Mouse (Mus musculus) CH12.LX (cell line): ENCODE measurements at regions not wholly inside any gene's neighbourhood (a gene's known extent, or its start where the extent isn't known, plus 50 kb on each side); places are given as distances from the start of the nearest gene placed in this dataset.

Source experiments
- DNase-seq: peaks from one replicate; pipeline ENCODE4 v3.0.0-alpha.2; 2013; ENCODE audit errors: extremely low read depth
- H3K27ac ChIP-seq: 2 replicates; pipeline ENCODE4 v1.5.1; 2012; ENCODE audit warnings: low read depth, mild to moderate bottlenecking, control low read depth, moderate library complexity; ENCODE audit not compliant: insufficient read depth
- H3K27me3 ChIP-seq: replicated peaks from 2 replicates; pipeline ENCODE3; 2012; ENCODE audit warnings: inconsistent platforms
- H3K36me3 ChIP-seq, 2 experiments: replicated peaks in 1 of 2; 2 replicates each; pipeline versions ENCODE3 to v1.6.1; 2012; ENCODE audit warnings: inconsistent platforms in 1 of 2, low read length in 1 of 2, mild to moderate bottlenecking in 1 of 2, mixed read lengths in 1 of 2, moderate library complexity in 1 of 2; ENCODE audit not compliant: control insufficient read depth in 1 of 2, insufficient read depth in 1 of 2
- H3K4me1 ChIP-seq, 2 experiments: 2 replicates each; pipeline ENCODE4 v1.6.1; 2012; ENCODE audit warnings: inconsistent platforms in 1 of 2, moderate library complexity in 1 of 2; ENCODE audit not compliant: insufficient read depth in 2 of 2, control insufficient read depth in 1 of 2
- H3K4me2 ChIP-seq: 2 replicates; pipeline ENCODE4 v1.6.1; 2012; ENCODE audit warnings: low read depth, mild to moderate bottlenecking, control low read depth; ENCODE audit not compliant: poor library complexity, insufficient read depth, severe bottlenecking
- H3K4me3 ChIP-seq, 3 experiments: fragments of 150-350 bp in 1 of 3; sonication (generic) in 1 of 3; replicated peaks in 1 of 3; 2 replicates each; pipeline versions ENCODE3 to v1.5.1; 2011 to 2012; ENCODE audit warnings: low read depth in 2 of 3, low read length in 2 of 3, mild to moderate bottlenecking in 2 of 3, moderate library complexity in 2 of 3, control low read depth in 1 of 3, improper control_type of control experiment in 1 of 3, inconsistent platforms in 1 of 3, mixed read lengths in 1 of 3; ENCODE audit not compliant: poor library complexity in 1 of 3
- H3K79me2 ChIP-seq: replicated peaks from 2 replicates; pipeline ENCODE4 v1.6.1; 2012; ENCODE audit warnings: mild to moderate bottlenecking, moderate library complexity; ENCODE audit not compliant: control insufficient read depth, poor library complexity, insufficient read depth, severe bottlenecking; ENCODE audit errors: extremely low read depth
- H3K9ac ChIP-seq: 2 replicates; pipeline ENCODE4 v1.6.1; 2012; ENCODE audit warnings: low read depth, mild to moderate bottlenecking, control low read depth, moderate library complexity; ENCODE audit not compliant: insufficient read depth
- H3K9me3 ChIP-seq: replicated peaks from 2 replicates; pipeline ENCODE3; 2012; ENCODE audit warnings: low read length, inconsistent platforms, mixed read lengths
- CTCF ChIP-seq, 2 experiments: IDR thresholded peaks in 1 of 2; conservative IDR thresholded peaks in 1 of 2; 2 replicates each; pipeline ENCODE4 v1.5.1; 2011 to 2012; ENCODE audit warnings: low read depth in 2 of 2, low read length in 2 of 2, improper control_type of control experiment in 1 of 2, inconsistent platforms in 1 of 2, mild to moderate bottlenecking in 1 of 2, moderate library complexity in 1 of 2
- E2F4 ChIP-seq: IDR thresholded peaks from 2 replicates; pipeline ENCODE4 v1.6.1; 2011; ENCODE audit warnings: low read depth, low read length, improper control_type of control experiment; ENCODE audit not compliant: insufficient replicate concordance
- ELF1 ChIP-seq: IDR thresholded peaks from 2 replicates; pipeline ENCODE4 v1.6.1; 2014; ENCODE audit warnings: low read depth, mild to moderate bottlenecking, inconsistent platforms, low read length, improper control_type of control experiment
- EP300 ChIP-seq: IDR thresholded peaks from 2 replicates; pipeline ENCODE4 v1.6.1; 2011; ENCODE audit warnings: low read length, improper control_type of control experiment
- ETS1 ChIP-seq: conservative IDR thresholded peaks from 2 replicates; pipeline ENCODE4 v1.6.1; 2012; ENCODE audit warnings: low read depth, mild to moderate bottlenecking, inconsistent platforms, low read length, improper control_type of control experiment, moderate library complexity
- HCFC1 ChIP-seq: IDR thresholded peaks from 2 replicates; pipeline ENCODE4 v1.6.1; 2012; ENCODE audit warnings: low read depth, mild to moderate bottlenecking, inconsistent platforms, low read length, improper control_type of control experiment
- JUN ChIP-seq: IDR thresholded peaks from 2 replicates; pipeline ENCODE4 v1.6.1; 2011; ENCODE audit warnings: low read depth, mild to moderate bottlenecking, low read length, improper control_type of control experiment, moderate library complexity; ENCODE audit not compliant: insufficient read depth
- JUND ChIP-seq: conservative IDR thresholded peaks from 2 replicates; pipeline ENCODE4 v1.6.1; 2011; ENCODE audit warnings: low read depth, low read length, improper control_type of control experiment
- KAT2A ChIP-seq: IDR thresholded peaks from 2 replicates; pipeline ENCODE4 v1.6.1; 2012; ENCODE audit warnings: low read length, improper control_type of control experiment, inconsistent platforms; ENCODE audit not compliant: insufficient replicate concordance
- MAFK ChIP-seq: IDR thresholded peaks from 2 replicates; pipeline ENCODE4 v1.6.1; 2011; ENCODE audit warnings: low read length, improper control_type of control experiment; ENCODE audit not compliant: insufficient replicate concordance
- MEF2A ChIP-seq: IDR thresholded peaks from 2 replicates; pipeline ENCODE4 v1.6.1; 2014; ENCODE audit warnings: low read depth, mild to moderate bottlenecking, inconsistent platforms, low read length, improper control_type of control experiment, borderline replicate concordance
- PAX5 ChIP-seq: IDR thresholded peaks from 2 replicates; pipeline ENCODE4 v1.6.1; 2012; ENCODE audit warnings: low read length, inconsistent platforms, mixed read lengths
- RCOR1 ChIP-seq: conservative IDR thresholded peaks from 2 replicates; pipeline ENCODE4 v1.6.1; 2012; ENCODE audit warnings: low read depth, mild to moderate bottlenecking, inconsistent platforms, low read length, improper control_type of control experiment
- SIN3A ChIP-seq: IDR thresholded peaks from 2 replicates; pipeline ENCODE4 v1.6.1; 2012; ENCODE audit warnings: low read length, improper control_type of control experiment, inconsistent platforms
- TBP ChIP-seq: conservative IDR thresholded peaks from 2 replicates; pipeline ENCODE4 v1.6.1; 2011; ENCODE audit warnings: low read depth, low read length, improper control_type of control experiment
- UBTF ChIP-seq: IDR thresholded peaks from 2 replicates; pipeline ENCODE4 v1.6.1; 2012; ENCODE audit warnings: low read depth, mild to moderate bottlenecking, inconsistent platforms, low read length, improper control_type of control experiment, moderate library complexity
- USF2 ChIP-seq: conservative IDR thresholded peaks from 2 replicates; pipeline ENCODE4 v1.6.1; 2011; ENCODE audit warnings: low read depth, low read length, improper control_type of control experiment
- dilution Hi-C: fragments of 300-500 bp; cut with MboI; formaldehyde crosslinking; loops from 2 replicates; pipeline ENCODE4 v1.14.3; 2020; ENCODE audit warnings: low sequenced_read_pairs; ENCODE audit not compliant: extremely low pct_unique_long_range_greater_than_20kb, extremely low pct_ligation_motif_present
- in situ Hi-C: fragments of 300-500 bp; cut with MboI; formaldehyde crosslinking; loops from 3 replicates; pipeline ENCODE4 v1.14.3; 2019; ENCODE audit warnings: low sequenced_read_pairs, low pct_ligation_motif_present, low pct_unique_long_range_greater_than_20kb, mixed read lengths

DNA sequence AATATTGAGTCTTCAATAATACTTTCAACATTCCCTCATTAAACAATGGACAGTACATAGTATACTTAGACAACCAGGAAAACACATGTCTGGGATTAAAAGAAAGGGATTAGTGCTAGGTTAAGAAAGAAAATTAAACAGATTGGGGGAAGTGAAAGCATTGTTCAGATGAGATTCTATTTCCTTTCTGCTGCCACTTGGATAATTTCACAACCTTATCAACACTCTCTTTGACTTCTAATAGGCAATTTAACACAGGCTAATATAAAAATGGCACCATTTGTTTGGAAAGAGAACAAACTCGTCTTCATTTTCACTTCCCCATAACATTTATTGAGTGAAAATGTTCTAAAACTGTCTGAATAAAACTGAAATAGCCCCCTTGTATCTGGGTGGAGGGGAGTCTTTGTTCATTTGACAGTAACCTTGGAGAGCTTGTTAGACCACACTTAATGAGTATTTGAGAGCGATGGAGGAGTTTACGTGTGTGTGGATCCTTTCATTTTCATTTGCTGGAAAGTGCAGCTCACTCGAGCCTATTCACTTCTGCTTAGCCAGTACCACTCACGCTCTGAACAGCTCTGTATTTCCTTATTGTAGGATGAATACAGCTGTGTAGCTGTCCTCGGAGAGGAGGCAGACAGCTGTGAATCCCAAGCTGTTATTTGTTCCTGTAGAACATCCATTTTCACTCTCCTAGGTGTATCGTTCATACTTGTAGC lies 366.7 kb downstream of the Kctd12 start:
- in situ Hi-C loops, result no loop called here
- peak overlapping the region; percentile 49 for H3K9ac ChIP-seq
- TF ChIP-seq JUND, result no peak
- no peak for TF ChIP-seq MEF2A
- TF ChIP-seq RCOR1, result no peak
- TF ChIP-seq ETS1, result no peak
- no peak for TF ChIP-seq SIN3A
- no peak for TF ChIP-seq TBP
- no peak for TF ChIP-seq JUN
- TF ChIP-seq UBTF, result no peak
- TF ChIP-seq E2F4, result no peak
- no peak for TF ChIP-seq KAT2A
- no peak for TF ChIP-seq HCFC1
- TF ChIP-seq MAFK, result no peak
- TF ChIP-seq CTCF (conservative IDR thresholded peaks at IDR 0.05 in 1 of 2, IDR thresholded peaks at IDR 0.05 in 1 of 2; ENCODE audit: low read depth in 2 of 2, low read length in 2 of 2), result no peak
- no peak for TF ChIP-seq PAX5
- no peak for TF ChIP-seq ELF1
- TF ChIP-seq USF2, result no peak

GRCm38 (mm10) chr14:102606055-102606454 lies 376.4 kb downstream of the Kctd12 start:
- Histone ChIP-seq H3K79me2 (no peaks in the 10 kb centered on the region), H3K4me3 (no peak overlapping the region), H3K27ac (no peak overlapping the region), H3K9me3 (no peaks in the 10 kb centered on the region), H3K4me2 (no peak overlapping the region), H3K27me3 (no peaks in the 10 kb centered on the region), H3K9ac (no peak overlapping the region), H3K36me3 (no peaks in the 10 kb centered on the region), H3K4me1 (no peaks in the 10 kb centered on the region)
- TF ChIP-seq EP300 (no peak), E2F4 (no peak)
- in situ Hi-C loops (no loop called here), dilution Hi-C loops (no loop called here)
- no peak for DNase-seq

More for the DNA sequence above, 366.7 kb downstream of the Kctd12 start:
- Histone ChIP-seq H3K27ac (no peak overlapping the region), H3K36me3 (no peaks in the 10 kb centered on the region), H3K79me2 (no peaks in the 10 kb centered on the region), H3K27me3 (no peaks in the 10 kb centered on the region), H3K4me3 (peak overlapping the region in 2 of 3 experiments; percentile 11 to 52), H3K4me1 (peaks cover 0 to 7% of the 10 kb centered on the region in 2 experiments; a peak in 2 of 4 replicates), H3K9me3 (no peaks in the 10 kb centered on the region), H3K4me2 (peak overlapping the region; percentile 61; the same call in 1 of the 2 replicates)
- peak; percentile 19 for DNase-seq
- dilution Hi-C loops, result no loop called here
